Mouse (Mus musculus): ENCODE results near the gene 1110004F10Rik.

DNA sequence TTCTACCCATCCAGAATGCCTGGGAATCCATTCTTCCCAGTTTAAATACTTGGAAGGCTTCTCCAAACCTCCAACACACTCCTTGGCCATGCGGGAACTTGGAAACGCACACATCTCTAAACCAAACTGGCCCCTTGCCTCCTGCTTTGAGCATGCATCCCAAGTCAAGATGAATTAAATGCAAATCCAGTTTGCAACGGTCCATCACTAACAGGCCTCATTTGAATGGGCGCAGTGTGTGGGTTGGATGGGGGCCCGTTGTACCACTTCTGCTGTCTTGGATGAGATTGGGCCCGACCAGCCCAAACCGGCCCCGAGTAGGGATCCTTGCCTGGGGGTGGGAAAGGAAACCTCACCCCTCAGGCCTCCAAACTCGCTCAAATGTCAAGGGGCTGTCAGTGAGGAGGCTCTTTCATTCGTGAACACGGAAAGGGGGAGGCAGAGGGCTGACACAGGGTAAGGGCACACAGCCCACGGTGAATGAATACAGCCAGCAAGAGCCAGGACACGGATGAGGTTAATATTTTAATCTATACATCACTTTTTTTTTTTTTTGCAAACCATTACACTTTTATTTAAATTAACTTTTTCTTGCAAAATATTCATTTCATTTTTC is 83.9 kb downstream of the 1110004F10Rik start:
- no peak for TF ChIP-seq POLR2A (IDR thresholded peaks at IDR 0.05; ENCODE audit: insufficient read depth, low read depth, low read length)
- no peak for TF ChIP-seq CTCF (IDR thresholded peaks at IDR 0.05; ENCODE audit: insufficient read depth, low read depth, low read length)

All from olfactory bulb, adult 2 months (tissue).